Mouse (Mus musculus) retina, postnatal 1 day (tissue): ENCODE measurements at regions not wholly inside any gene's neighbourhood (a gene's known extent, or its start where the extent isn't known, plus 50 kb on each side); places are given as distances from the start of the nearest gene placed in this dataset.

Experiments used
- DNase-seq: peaks from one replicate; pipeline ENCODE4 v3.0.0-alpha.2; 2012

DNA sequence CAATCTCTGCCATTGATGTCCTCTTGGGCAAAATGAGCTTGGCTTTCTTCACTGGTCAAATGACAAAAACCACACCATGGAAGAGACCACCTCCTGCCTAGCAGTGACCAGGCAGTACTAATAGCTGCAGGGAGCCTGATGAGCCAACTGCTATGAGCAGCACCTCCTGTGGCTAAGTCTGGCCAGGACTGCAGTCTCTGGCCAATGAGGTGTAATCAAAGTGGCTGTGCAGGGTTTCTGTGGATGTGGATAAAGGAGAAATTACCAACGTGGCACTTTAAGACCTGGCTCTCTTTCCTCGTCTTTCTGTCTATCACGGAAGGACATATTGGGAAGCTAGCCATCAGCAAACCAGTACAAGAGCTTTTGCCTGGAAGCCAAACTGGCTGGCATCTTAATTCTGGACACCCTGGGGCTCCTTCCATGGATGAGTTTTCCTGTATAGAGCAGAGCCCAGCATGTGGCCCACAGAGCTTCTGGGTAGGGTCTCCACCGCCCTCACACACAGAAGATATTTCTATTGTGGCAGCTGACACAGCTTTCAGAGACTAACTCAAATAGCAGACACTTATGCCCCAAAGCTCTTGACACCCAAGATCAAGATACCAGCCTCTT is 188.2 kb upstream of the Rybp start:
- no peak for DNase-seq

DNA sequence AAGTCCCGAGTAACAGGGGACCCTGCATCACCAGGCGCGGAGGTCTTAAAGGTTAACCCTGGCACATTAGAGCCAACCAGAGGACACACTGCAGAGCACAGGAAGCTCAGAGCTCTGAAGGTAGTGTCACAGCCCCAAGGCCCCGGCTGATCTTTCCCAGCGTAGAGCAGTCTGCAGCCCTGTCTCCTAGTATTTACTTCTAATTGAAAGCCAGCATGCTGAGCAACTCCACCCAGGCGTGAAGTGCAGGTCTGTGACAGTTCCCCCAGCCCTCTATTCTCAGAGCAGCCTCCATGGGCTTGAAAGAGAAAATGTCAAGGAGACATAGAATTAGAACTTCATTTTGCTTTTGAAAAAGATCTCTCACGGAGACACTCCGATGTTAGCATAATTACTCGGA is 187.0 kb upstream of the Rybp start:
- peak; percentile 76 for DNase-seq

DNA sequence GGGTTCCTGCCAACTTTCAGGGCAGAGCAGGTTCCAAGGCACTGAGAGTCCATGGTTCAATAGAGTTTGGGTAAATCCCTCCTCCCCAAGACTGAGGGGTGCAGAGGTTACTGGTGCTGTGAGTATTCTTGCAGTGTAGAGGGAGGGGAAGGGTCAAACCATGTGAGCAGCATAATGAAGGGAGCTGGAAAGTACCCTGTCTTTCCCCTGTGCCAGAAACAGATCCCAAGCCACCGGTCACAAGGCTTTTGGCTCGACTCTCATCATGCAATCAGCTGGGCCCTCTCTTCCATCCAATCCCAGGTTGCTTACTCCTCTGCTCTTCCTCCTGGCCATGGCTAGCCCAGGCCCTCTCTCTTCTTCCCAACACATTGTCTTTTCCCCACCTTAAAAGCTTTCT is 182.8 kb upstream of the Rybp start:
- no peak for DNase-seq

DNA sequence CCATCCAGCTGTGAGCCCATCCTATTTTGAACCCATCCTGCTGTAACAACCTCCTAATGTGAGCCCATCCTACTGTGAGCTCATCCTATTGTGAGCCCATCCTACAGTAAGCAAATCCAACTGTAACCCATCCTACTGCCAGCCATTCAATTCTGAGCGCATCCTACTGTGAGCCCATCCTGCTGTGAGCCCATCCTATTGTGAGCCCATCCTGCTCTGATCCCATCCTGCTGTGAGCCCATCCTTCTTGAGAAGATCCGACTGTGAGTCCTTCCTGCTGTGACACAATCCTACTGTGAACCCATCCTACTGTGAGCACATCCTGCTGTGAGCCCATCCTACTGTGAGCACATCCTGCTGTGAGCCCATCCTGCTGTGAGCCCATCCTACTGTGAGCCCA is 175.5 kb upstream of the Rybp start:
- no peak for DNase-seq

DNA sequence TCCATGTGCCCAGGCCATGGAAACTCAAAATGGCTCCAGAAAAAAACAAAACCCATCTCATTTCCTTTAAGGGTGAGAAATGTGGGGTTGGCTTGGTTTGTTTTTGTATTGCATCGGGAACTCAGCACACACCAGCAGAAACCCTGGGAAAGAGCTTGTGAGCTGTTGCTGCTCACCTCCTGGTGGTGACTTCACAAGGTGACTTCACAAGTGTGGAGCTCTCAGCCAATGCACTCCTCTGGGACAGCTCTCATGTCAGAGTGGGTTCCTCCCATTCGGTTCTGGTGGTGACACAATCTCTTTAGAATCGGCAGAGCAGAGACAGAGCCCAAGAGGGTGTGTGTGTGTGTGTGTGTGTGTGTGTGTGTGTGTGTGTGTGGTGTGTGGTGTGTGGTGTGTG is 166.1 kb upstream of the Rybp start:
- DNase-seq, result no peak

DNA sequence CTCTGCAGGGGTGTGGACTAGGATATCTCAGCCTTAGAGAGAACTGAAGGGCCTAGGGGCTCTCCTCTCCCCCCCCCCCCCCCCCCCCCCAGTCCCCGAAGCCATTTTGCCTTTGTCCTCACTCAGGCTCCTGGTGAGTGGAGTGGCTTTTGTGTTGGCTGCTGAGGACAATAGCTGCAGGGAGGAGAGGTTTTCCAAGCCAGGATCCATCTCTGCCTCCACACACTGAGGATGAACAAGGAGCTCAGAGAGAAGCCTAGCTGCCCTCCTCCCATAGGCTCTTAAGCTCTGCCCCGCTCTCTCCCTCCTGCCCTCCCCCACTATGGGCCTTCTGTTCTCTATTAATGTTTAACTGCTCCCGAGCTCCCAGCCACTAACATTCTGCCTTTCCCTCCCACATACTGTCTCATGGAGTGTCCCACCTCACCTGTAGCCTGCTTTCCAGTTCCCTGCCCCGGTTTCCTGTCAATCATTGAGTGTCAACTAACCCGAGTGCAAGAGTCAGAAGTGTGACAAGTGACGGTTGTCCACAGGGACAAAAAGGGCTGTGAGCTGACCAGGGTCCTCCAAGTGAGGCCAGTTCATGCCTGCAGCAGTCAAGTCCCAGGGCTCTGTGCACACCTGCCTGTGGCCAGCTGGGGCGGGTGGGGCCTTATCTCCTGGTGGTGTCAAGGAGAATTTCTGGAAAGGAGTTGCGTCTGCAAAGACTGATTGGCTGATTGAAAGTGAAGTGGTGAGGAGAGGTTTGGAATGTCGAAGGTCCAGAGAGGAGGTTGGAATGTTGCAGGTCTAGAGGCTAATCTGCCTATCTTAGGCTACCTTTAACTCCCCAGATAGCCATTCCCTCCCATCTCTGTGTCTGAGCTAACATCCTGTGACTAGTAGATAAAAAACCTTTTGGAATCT is 165.1 kb upstream of the Rybp start:
- DNase-seq, result no peak

DNA sequence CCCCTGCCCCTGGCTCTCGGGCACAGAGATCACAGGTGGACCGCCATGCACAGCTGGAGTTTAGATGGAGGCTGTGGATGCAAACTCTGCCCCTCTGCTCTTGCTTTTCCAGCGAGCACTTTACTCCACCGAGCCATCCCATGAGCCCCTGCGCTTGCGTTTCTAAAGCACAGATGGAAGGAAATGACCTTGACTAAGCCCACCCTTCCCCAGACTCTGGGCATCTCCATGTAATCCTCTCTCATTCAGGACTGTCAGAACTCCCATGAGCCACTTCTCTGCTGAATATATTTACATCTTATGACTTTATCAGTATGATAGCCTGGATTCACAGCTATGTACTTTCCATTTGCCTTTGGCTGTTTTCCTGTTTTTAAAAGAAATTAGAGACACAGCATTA is 162.8 kb upstream of the Rybp start:
- no peak for DNase-seq

DNA sequence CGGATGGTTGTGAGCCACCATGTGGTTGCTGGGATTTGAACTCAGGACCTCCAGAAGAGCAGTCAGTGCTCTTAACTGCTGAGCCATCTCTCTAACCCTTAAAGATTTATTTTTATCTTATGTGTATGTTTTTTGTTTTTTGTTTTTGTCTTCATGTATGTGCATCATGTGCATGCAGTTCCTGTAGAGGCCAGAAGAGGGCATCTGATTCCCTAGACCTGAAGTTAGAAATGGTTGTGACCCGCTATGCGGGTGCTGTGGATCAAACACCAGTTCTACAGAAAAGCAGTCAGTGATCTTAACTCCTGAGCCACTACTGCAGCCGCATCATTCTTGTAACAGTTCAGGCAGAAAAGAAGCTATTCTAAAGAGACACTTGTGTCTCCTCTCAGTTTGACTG is 161.8 kb upstream of the Rybp start:
- DNase-seq, result no peak

DNA sequence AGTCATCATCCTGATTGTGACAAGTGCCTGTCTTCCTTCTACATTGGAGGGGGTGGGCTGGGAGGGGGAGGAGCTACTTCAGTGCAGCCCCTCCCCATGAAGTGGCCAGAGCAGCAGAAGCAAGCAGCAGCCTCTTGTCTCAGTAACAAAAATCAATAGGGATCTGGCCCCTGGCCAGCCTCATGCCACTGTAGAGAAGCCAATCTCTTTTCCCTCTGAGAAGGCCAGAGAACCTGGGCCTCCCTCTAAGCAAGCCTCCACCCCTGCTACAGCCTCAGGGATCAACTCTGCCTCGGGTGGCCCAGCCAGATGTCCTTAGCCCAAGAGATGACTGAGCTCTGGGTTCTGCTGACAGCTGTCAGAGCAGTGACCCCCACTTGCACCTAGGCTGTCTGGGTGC is 159.9 kb upstream of the Rybp start:
- DNase-seq, result peak; percentile 61

DNA sequence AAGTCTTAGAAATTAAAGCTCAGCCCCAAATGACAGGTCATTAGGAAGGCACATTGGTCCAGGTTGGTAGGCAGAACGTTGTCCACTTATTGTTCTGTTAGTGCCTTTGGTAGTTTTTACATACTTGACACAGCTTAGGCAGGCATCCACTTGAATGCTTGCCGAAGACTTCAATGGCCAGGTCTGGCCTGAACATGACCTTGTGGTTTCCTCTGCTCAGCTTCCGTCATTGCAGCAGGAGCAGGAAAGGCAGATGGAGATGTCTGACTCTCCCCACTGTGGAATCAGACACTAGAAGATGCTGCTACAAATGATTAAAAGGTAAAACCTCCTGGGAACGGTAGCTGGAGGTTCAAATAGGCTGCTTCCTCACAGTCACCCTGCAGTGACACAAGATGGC is 159.5 kb upstream of the Rybp start:
- no peak for DNase-seq

DNA sequence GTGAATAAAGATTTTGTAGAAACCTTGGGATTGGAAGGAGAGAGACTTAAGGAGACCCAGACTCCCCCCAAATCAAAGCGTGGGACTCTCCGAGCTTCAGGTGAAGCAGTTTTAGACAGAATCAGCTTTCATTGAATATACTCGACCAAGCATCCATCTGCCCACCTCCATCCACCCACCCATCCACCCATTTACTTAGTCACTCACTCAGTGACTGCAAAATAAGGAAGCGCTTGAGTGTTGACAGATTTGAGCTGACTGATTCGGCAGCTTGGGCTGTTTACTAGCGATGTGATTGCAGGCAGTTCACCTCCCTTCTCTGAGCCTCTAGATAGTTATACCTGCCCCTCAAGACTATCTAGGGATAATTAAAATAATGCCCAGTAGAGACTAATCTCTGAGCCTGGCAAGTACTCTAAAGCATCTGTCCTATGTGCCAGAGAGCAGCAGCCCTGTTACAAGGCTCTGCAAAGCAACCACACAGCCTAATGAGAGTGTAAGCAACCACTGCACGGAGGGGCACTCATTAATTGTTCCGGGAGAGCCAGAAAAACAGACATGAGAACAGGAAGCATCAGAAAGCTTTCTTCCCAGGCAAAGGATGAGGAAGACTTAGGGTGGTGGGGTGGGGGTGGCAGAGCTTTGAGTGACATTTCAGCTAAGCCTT is 151.9 kb upstream of the Rybp start:
- DNase-seq, result peak; percentile 51

DNA sequence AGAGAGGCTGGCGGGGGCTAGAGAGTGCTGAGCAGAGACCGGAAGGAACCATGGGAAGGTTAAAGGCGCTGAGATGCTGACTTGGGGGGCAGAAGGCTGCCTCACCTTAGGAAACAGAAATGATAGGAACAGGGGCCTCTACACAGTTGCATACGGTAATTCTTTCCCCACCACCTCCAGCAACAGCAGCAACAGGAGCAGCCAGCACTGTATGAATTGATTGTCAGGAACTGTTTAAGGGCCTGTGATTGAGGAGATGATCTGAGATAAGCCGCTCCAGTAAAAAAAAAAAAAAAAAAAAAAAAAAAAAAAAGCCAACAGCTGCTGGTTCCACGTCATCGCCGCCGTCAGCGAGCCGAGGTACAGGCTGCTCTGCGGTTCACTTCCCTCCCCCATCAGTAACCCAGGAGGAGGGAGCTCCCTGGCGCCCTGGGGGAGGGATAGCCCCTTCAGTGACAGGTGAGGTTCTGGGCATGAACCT is 151.3 kb upstream of the Rybp start:
- DNase-seq, result peak; percentile 86

DNA sequence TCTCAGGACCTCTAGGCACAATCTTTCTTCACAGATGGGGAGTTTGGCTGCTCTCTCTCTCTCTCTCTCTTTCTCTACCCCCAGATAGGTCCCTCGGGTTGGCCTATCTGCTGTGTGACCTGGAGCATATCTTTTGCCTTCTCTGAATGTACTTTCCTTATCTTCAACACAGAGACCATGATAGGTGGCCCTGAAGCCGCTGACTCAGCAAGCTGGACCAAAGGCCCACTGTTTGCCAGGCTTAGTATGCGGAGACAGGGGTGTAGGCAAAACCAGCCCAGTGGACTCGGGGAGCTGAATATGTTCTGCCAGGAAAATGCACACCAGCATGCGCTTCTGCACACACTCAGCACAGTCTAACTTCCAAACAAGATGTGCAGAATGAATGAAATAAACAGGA is 150.7 kb upstream of the Rybp start:
- DNase-seq, result no peak

DNA sequence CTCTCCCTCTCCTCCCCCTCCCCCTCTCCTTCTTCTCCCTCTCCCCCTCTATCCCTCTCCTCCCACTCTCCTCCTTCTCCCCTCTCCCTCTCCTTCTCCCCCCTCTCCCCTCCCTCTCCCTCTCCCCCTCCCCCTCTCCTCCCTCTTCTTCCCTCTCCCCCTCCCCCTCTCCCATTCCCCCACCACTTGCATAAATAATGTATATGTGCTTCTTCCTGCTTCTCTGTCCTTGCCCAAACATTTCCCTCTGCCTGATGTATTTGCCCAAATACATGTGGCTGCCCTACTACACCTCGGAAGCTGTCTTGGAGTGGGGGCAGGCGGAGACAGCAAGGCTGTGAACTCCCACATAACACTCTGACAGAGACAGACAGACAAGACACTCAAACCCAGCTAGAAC is 149.2 kb upstream of the Rybp start:
- DNase-seq, result peak; percentile 40

DNA sequence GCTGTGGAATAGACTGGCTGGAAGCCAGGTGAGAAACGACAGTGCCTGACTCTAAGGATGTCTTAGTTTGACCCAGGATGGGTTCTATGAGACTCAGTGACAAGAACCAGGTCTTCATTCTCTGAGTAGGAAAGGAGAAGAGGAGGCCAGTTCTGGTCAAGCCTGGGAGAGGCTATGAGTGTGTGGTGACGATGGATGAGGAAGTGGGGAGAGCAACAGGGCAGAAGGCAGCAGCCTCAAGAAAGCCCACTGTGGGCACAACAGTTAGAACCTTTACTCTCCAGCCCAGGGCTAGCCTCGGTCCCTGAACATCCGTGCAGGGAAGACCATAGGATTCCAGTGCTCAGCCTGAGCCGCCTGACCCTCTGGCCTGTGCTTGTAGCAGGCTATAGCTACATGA is 147.9 kb upstream of the Rybp start:
- DNase-seq, result no peak

DNA sequence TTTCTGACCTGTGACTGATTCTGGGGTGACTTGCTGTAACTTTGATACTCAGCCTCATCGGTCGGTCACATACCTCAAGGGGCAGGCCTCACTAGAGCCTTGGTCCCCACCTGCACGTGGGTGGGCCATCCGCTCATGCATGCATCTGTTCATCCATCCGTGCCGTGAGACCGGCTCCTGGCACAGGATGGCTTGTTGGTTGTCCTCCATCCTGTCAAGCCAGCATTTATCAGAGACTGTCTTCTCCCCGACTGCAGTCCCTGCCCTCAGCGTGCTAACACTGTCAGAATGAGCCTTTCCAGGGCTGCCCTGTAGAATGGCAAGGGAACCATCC is 146.2 kb upstream of the Rybp start:
- peak; percentile 39 for DNase-seq

DNA sequence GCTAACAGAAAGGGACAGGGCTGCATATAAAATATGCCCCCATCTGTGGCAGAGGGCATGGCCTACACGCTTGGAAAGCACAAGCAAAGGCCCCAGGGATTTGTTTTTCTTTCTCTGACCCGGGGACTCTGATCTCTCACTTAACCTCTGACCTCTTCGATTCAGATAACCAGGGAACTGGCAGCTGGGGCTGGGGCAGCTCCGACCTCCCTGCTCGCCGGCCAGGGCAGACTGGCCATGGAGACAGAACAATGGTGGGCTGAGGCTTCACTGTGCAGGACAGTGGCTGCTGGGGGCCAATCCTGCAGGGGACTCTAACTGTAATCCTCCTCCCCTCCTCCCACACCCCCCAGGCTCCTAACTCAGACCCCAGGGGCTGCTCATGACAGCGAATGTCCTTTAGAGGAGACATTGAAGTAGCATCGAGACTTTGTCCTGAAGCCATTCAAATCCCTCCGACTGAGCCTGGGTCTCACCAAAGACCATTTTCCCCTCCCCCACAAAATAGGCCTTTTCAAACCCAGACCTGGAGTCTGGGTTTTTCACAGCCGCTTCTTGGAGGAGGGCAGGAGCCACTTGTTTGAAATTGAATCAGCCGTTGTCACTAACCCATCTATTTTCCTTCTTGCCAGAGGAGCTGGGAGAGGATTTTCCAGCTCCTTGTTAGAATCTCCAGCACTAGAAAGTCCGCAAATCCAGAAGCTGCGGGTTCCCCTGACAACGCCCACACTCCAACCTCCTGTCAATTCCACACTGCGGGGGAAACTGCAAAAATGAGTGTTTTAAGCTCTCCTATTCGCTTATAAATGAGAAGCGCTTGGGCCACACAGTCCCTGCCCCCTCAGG is 145.6 kb upstream of the Rybp start:
- DNase-seq, result peak; percentile 71

DNA sequence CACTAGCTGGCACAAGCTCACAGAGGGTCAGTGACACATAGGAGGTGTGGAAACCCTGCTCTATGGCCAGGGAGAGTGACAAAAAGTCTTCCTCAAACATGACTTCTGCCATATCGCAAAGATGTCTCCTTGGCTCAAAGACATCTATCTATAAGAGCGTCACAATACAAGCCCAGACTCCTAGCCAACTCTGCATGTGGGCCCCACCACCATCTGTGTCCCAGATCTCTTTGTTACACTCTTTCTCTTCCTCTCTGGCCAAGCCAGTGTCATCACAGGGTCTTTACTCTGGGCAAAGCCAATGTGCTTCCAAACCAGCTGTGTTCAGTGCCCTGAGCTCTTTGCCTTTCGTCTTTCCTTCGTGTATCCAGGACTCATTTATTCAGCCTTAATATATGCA is 143.0 kb upstream of the Rybp start:
- DNase-seq, result no peak

DNA sequence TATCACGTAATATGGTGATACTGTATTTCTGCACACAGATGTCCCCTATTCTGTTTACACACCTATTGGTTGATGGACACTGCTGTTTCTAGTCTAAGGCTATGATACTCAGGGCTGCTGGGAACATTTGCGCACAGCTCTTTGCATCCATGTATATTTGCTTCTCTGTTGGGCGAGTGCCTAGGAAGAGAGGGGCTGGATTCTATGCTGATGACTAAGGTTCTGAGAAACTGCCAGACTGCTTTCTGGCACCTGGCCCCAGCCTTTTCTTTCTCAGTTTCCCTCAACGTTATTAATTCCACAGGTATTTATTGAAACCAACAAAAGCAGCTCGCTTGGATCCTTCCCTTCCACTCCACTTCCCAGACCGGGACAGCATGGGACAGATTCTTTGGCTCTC is 142.2 kb upstream of the Rybp start:
- no peak for DNase-seq

DNA sequence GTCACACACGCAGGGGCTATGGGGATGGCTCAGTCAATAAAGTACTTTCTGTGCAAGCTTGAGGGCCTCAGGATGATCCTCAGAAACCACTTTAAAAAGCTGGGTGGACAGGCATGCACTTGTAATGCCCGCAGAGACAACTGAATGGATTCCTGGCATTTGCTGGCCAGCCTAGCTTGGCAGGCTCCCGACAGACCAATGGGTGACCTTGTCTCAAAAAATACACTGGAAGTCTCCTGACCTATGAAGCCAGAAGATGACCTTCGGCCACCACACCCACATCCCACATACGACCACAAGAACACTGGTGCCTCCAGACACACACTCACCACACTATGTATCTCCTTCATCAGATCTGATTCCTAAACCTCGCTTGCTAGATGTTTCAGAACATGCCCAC is 141.5 kb upstream of the Rybp start:
- DNase-seq, result no peak

DNA sequence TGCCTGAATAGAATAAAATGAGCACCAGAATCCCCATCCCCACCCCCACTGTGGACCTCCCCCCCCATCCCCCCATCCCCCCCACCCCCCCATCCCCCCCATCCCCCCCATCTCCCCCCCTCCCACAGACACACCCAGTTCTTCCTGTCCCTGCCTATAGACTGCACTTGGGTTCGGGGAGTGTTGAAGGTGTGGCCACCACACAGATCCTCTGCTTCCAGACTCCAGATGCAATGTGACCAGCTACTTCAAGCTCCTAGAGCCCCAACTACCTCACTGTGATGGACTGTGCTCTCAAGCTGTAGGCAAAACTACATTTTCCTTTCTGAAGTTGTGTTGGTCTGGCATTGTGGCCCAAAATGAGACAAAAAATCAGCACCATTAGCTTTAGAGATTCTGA is 138.3 kb upstream of the Rybp start:
- DNase-seq, result no peak

DNA sequence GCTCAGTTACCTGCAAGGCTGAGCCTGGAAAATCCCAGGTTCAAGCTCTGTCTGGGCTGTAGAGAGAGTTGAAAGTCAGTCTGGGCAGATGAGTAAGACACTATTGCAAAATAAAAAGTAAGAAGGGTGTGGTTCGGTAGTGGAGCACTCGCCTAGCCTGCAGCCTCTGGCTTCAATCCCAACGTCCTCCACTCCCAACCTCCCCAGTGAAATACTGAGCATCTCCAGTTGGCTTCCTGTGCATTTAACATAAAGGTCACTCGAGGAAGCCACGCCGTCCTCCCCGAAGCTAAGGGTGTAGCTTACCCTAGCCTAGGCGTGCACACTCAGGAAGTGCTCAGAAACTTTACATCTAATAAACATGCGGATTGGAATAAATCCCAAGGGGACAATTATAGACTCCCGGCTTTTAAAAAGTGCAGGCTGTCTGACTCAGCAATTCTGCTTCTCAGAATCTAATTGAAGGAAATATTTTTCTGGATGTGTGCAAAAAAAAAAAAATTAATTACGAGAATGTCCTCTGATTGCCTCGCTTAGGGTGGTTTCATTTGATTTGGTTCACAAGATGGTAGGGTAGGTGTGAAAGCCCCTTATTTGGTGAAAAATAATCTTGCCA is 137.6 kb upstream of the Rybp start:
- DNase-seq, result no peak

DNA sequence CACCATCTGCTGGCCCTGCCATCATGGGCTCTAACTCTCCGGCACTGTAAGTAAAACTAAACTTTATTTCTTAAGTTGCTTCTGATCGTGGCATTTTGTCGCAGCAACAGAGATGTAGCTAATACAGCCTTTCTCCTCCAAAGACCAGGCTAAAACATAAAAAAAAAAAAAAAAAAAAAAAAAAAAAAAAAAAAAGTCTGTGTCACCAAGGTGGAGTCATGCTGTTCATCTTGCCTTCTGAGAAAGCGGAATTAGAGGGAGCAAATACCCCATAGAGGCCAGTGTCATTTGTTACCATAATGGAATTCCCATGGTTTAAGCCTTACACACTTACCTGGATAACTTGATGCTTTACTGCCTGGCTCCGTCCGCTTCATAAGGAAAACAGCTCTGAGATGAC is 136.9 kb upstream of the Rybp start:
- no peak for DNase-seq
